Mouse (Mus musculus) lung, adult 2 months (tissue): ENCODE measurements around the gene Slc6a17.

Experiments
- CTCF ChIP-seq: fragments of 200-500 bp; IDR thresholded peaks from 2 replicates; pipeline ENCODE4 v1.5.1; 2011; ENCODE audit warnings: mild to moderate bottlenecking, low read length, control low read depth; ENCODE audit not compliant: insufficient read depth
- POLR2A ChIP-seq: fragments of 200-500 bp; IDR thresholded peaks from 2 replicates; pipeline ENCODE4 v1.6.1; 2011; ENCODE audit warnings: low read depth, mild to moderate bottlenecking, control low read depth, low read length, borderline replicate concordance; ENCODE audit errors: extremely low read depth

DNA sequence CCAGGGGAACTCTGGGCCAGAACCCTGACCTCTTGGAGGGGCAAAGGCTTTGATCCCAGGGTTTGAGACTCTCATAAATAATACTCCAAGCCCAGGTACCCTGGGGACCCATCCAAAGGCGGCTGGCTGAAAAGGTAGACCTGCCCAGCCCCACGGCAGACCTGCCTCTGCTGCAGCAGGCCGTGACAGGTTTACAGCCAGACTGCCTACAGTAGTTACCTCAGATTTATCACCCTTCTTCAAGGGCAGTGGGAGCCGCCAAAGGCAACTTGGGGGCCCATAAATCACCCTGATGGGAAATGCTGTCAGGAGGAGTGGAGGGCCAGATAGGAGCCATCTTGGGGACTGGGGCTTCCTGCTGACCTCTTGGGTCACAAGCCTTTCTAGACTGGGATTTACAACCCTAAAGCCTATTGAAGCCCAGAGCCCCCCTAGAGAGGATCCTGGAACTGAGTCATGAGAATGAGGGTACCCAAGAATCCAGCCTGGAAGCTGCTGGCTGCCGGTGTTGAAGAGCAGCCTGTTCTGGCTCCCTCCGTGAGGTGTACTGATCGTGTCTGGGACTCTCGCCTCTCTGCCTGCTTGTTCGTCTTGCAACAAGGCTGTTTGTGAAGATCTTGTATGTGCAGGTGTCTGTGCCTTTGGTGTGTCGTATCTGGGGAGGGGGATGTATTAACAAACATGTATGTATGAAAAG is 28.0 kb upstream of the Slc6a17 start:
- TF ChIP-seq CTCF: no peak
- TF ChIP-seq POLR2A: no peak
